Mouse (Mus musculus) layer of hippocampus, adult 8-10 months (tissue): ENCODE data around the gene Samt4. TPM values are rescaled to one million over a fixed set of nuclear protein-coding genes. Genes with fewer than 3 reads are reported as not detected.
"Not testable (repeated sequence)": the region's sequence is repeated elsewhere in the genome, so short reads cannot be mapped to it uniquely, and the experiment has no call there.

ENCODE experiments used
- DNase-seq, 2 experiments: peaks; one replicate each; pipeline ENCODE4 v3.0.0; 2022; ENCODE audit warnings: low spot score in 2 of 2
- total RNA-seq, 4 experiments: library from RNA; stranded (reverse); gene quantifications; 2 replicates each; pipeline ENCODE4 v1.2.4; 2022

The Samt4 gene
- total RNA-seq, result not detected

DNA sequence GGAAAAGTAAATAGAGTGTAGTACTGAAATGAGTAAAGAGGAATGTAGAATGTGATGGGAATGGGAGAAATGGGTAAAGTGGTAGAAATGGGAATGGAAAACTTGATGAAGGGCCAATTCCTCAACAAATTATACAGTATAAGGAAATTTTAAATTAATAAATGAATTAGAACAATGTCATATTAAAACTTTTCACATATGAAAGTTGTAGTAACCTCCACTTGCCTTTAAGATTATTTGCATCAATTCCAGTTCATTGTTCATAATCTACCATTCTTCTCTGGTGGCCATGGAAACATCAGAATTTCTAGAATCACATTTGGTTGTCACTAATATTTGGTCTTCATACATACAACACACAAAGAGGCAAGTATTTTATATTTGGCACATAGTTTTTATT, at the start of gene Samt4:
Gene Samt4 (plus strand): TSS at position 301 of the 400 bp plus-strand sequence.
- DNase-seq, result no peak

- DNase-seq, result not testable (repeated sequence)
These were observed 38.1 kb upstream of the Samt4 start for GRCm38 (mm10) chrX:154443696-154444095.

DNA sequence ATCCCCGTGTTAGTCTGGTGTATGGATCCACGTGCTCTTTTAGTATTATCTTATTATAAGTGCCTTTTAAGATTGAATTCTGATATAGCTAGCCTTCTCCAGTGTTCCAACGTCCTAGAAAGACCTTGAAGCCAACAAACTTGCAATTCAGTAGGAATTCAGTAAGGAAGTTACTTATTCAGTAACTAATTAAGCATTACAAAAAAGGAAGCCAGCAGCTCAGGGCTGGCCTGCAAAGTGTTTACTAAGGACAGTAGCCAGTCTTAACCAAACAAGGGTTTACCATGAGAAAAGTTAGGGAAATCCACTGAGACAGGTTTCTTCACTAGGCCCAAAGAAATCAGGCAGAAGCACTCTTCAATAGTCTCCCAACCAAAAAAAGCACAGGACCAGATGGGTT, 13.4 kb upstream of the Samt4 start:
- not testable (repeated sequence) for DNase-seq

Other genes starting within 250 kb of the Samt4 start
- gene 4930524N10Rik, start 138.6 kb upstream of the Samt4 start, total RNA-seq, result not detected
- gene Samt2, start 97.4 kb downstream of the Samt4 start, total RNA-seq, result not detected